Mouse (Mus musculus): ENCODE data around the gene Gm43738. TPM values are rescaled to one million over a fixed set of nuclear protein-coding genes. Genes with fewer than 3 reads are reported as not detected.

The Gm43738 gene
- polyA plus RNA-seq (2015; fragmentation: Nextera tagmentation; extraction: Ambion mirVana), result not detected in 2 replicates

DNA sequence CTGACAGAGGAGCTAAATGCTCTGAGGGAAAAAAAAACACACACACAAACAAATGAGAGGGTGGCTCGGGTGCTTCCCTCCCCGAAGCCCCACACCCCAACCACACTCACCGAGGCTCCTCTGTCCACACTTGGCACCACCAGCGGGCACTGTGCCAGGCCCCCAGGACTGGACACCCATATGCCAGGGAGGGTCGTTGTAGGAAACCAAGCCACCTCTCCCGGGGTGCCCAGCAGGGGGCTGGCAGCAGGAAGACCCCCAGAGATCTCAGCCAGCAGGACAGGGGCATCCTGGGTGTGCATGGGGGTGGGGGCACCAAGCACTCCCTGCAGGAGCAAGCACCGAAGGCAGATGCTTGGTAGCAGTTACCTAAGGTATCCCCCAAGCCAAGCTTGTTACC lies at the start of gene Gm43738:
Gene Gm43738, minus strand, starts transcription at position 289 of the 400 bp plus-strand sequence.
- WGBS, result 31% methylated on average over 7 of the region's 7 CpGs

DNA sequence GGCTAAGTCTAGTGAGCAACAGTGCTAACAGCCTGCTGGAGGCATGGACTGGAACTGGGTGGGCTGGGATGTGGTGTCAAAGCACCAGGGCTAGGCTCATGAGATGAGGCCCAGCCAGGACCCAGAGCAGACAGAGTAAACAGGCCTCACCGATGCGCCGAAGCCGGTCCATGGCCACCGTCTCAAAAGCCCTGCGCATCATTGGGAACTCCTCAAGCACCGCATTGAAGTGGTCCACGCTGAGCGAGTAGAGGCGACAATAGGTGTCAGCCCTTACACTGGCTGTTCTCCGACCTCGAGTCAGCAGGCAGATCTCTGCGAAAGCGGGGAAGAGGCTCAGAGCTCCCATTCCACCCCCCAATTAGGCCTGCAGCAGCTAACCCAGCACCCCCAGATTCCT lies 47.7 kb upstream of the Gm43738 start:
- Histone ChIP-seq H3K4me1 (ENCODE audit: insufficient read depth, low read length) (peaks cover 9% of the 10 kb centered on the region), H3K9me3 (ENCODE audit: low read length) (no peaks in the 10 kb centered on the region), H3K9ac (replicated peaks; ENCODE audit: low read length) (no peak overlapping the region), H3K4me2 (replicated peaks; ENCODE audit: low read depth, low read length) (0 out of 2 replicates have a peak overlapping the region, but pooled peaks have one; percentile 69), H3K36me3 (ENCODE audit: insufficient read depth, low read length) (no peaks in the 10 kb centered on the region), H3K4me3 (ENCODE audit: low read length) (no peak overlapping the region), H3K27me3 (ENCODE audit: insufficient read depth, low read length) (peaks cover 8% of the 10 kb centered on the region; the same call in 1 of the 2 replicates), H3K27ac (ENCODE audit: low read length) (no peak overlapping the region)
- 72% methylated on average over 14 of the region's 14 CpGs for WGBS
- no peak for ATAC-seq (ENCODE audit: low FRiP score, low TSS enrichment)

More for the DNA sequence above, at the start of gene Gm43738:
- Histone ChIP-seq H3K4me3 (ENCODE audit: low read length) (peak within 1 kb of the TSS; percentile 63), H3K9ac (replicated peaks; ENCODE audit: low read length) (peak within 1 kb of the TSS; percentile 70), H3K4me2 (replicated peaks; ENCODE audit: low read depth, low read length) (peak within 1 kb of the TSS; percentile 76), H3K4me1 (ENCODE audit: insufficient read depth, low read length) (peaks cover 25% of the 10 kb centered on the region), H3K27me3 (ENCODE audit: insufficient read depth, low read length) (no peaks in the 10 kb centered on the region), H3K9me3 (ENCODE audit: low read length) (no peaks in the 10 kb centered on the region), H3K27ac (ENCODE audit: low read length) (peak within 1 kb of the TSS; percentile 21), H3K36me3 (ENCODE audit: insufficient read depth, low read length) (peaks cover 28% of the 10 kb centered on the region)
- ATAC-seq (ENCODE audit: low FRiP score, low TSS enrichment), result no peak

- Histone ChIP-seq H3K4me2 (replicated peaks; ENCODE audit: low read depth, low read length) (peak overlapping the region; percentile 69), H3K9me3 (ENCODE audit: low read length) (no peaks in the 10 kb centered on the region), H3K27ac (ENCODE audit: low read length) (no peak overlapping the region), H3K9ac (replicated peaks; ENCODE audit: low read length) (peak overlapping the region; percentile 48), H3K4me1 (ENCODE audit: insufficient read depth, low read length) (peaks cover 9% of the 10 kb centered on the region), H3K36me3 (ENCODE audit: insufficient read depth, low read length) (no peaks in the 10 kb centered on the region), H3K27me3 (ENCODE audit: insufficient read depth, low read length) (peaks cover 8% of the 10 kb centered on the region; the same call in 1 of the 2 replicates), H3K4me3 (ENCODE audit: low read length) (peak overlapping the region; percentile 41)
- 3% methylated on average over 15 of the region's 15 CpGs for WGBS
- no peak; the same call in 1 of the 2 replicates for ATAC-seq (ENCODE audit: low FRiP score, low TSS enrichment)
Measured at GRCm38 (mm10) chr3:89147979-89148311, 47.0 kb upstream of the Gm43738 start.

DNA sequence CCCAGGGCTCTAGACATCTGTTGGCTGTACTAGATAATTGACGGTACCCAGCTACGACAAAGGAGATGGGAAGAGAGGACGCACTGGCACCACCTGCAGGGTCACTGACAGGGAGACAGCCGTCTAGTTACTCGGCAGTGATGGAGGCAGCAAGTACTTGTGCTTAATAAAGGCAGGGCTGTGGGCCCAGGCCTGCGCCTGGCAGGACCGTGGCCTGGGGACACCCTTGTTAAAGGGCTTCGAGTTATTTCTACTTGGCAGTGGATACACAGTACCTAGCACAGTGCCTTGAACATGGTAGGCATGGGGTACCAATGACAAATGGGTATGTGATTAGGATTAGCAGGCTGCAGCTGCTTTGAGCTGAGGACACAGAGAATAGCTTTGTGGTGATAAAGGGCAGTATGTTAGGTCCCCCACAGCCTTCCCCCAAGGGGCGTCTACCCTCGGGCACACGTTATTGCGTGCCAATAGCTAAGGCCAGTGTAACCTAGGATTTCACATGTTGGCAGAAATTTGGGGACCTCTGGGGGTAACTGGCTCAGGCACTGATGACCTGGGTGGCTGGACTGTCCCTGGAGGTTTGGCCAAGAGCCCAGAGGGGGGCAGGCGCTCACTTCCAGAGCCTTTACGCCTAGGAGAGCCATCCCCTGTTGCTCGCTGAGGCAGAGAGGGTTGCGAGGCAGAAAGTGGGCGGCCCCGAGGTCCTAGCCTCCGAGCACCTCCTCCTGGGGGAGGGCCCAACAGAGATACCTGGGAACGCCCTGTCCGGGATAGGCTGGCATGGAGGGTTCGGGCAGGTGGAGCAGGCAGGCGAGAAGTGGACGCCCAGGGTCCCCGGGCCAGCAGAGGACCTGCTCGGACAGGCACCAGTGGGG lies 46.4 kb upstream of the Gm43738 start:
- H3K27me3 ChIP-seq (ENCODE audit: insufficient read depth, low read length), result peaks cover 8% of the 10 kb centered on the region; the same call in 1 of the 2 replicates
- ATAC-seq (ENCODE audit: low FRiP score, low TSS enrichment), result peak; percentile 89
- 22% methylated on average over 26 of the region's 26 CpGs for WGBS
- peak overlapping the region; percentile 41 for H3K4me3 ChIP-seq (ENCODE audit: low read length)
- H3K36me3 ChIP-seq (ENCODE audit: insufficient read depth, low read length), result no peaks in the 10 kb centered on the region
- no peaks in the 10 kb centered on the region for H3K9me3 ChIP-seq (ENCODE audit: low read length)
- H3K9ac ChIP-seq (replicated peaks; ENCODE audit: low read length), result peak overlapping the region; percentile 48
- H3K4me1 ChIP-seq (ENCODE audit: insufficient read depth, low read length), result peaks cover 9% of the 10 kb centered on the region
- H3K27ac ChIP-seq (ENCODE audit: low read length), result no peak overlapping the region
- H3K4me2 ChIP-seq (replicated peaks; ENCODE audit: low read depth, low read length), result peak overlapping the region; percentile 69

GRCm38 (mm10) chr3:89145566-89145965 lies 44.7 kb upstream of the Gm43738 start:
- 47% methylated on average over 8 of the region's 8 CpGs for WGBS
- Histone ChIP-seq H3K4me2 (replicated peaks; ENCODE audit: low read depth, low read length) (no peak overlapping the region), H3K36me3 (ENCODE audit: insufficient read depth, low read length) (no peaks in the 10 kb centered on the region), H3K9me3 (ENCODE audit: low read length) (no peaks in the 10 kb centered on the region), H3K27me3 (ENCODE audit: insufficient read depth, low read length) (peaks cover 8% of the 10 kb centered on the region; the same call in 1 of the 2 replicates), H3K27ac (ENCODE audit: low read length) (no peak overlapping the region), H3K4me3 (ENCODE audit: low read length) (no peak overlapping the region), H3K4me1 (ENCODE audit: insufficient read depth, low read length) (peaks cover 9% of the 10 kb centered on the region), H3K9ac (replicated peaks; ENCODE audit: low read length) (no peak overlapping the region)
- no peak for ATAC-seq (ENCODE audit: low FRiP score, low TSS enrichment)

GRCm38 (mm10) chr3:89144821-89145220 lies 43.9 kb upstream of the Gm43738 start:
- WGBS, result 71% methylated on average over 10 of the region's 10 CpGs
- no peak overlapping the region for H3K9ac ChIP-seq (replicated peaks; ENCODE audit: low read length)
- H3K27ac ChIP-seq (ENCODE audit: low read length), result no peak overlapping the region
- H3K36me3 ChIP-seq (ENCODE audit: insufficient read depth, low read length), result no peaks in the 10 kb centered on the region
- ATAC-seq (ENCODE audit: low FRiP score, low TSS enrichment), result no peak
- H3K27me3 ChIP-seq (ENCODE audit: insufficient read depth, low read length), result peaks cover 8% of the 10 kb centered on the region; the same call in 1 of the 2 replicates
- H3K4me3 ChIP-seq (ENCODE audit: low read length), result no peak overlapping the region
- H3K4me2 ChIP-seq (replicated peaks; ENCODE audit: low read depth, low read length), result no peak overlapping the region
- peaks cover 9% of the 10 kb centered on the region for H3K4me1 ChIP-seq (ENCODE audit: insufficient read depth, low read length)
- no peaks in the 10 kb centered on the region for H3K9me3 ChIP-seq (ENCODE audit: low read length)

DNA sequence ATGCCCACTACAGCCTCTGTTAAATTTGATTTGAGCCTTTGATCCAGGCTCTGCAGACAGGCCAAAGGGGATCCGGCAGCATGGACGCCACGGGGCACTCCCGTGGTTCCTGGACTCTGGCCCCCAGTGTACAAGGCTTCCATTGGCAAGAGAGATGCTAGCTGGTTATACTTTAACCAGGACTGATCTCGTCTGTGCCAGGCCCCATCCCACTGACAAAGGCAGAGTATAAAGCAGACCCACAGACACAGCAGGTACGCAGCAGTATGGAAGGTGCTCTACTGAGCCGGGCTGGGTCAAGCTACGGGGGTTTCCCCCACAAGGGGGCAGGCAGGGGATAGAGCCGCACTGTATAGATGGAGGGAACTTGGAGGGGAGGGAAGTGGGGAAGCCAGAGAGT lies 35.5 kb upstream of the Gm43738 start:
- 0 out of 2 replicates have a peak overlapping the region, but pooled peaks have one; percentile 5 for H3K4me2 ChIP-seq (replicated peaks; ENCODE audit: low read depth, low read length)
- 0 out of 2 replicates have a peak overlapping the region, but pooled peaks have one; percentile 20 for H3K27ac ChIP-seq (ENCODE audit: low read length)
- peak; percentile 95 for ATAC-seq (ENCODE audit: low FRiP score, low TSS enrichment)
- H3K4me1 ChIP-seq (ENCODE audit: insufficient read depth, low read length), result peaks cover 5% of the 10 kb centered on the region; the same call in 1 of the 2 replicates
- H3K27me3 ChIP-seq (ENCODE audit: insufficient read depth, low read length), result no peaks in the 10 kb centered on the region
- no peaks in the 10 kb centered on the region for H3K9me3 ChIP-seq (ENCODE audit: low read length)
- H3K9ac ChIP-seq (replicated peaks; ENCODE audit: low read length), result no peak overlapping the region; the same call in 1 of the 2 replicates
- no peaks in the 10 kb centered on the region for H3K36me3 ChIP-seq (ENCODE audit: insufficient read depth, low read length)
- no peak overlapping the region for H3K4me3 ChIP-seq (ENCODE audit: low read length)
- 32% methylated on average over 9 of the region's 9 CpGs for WGBS

DNA sequence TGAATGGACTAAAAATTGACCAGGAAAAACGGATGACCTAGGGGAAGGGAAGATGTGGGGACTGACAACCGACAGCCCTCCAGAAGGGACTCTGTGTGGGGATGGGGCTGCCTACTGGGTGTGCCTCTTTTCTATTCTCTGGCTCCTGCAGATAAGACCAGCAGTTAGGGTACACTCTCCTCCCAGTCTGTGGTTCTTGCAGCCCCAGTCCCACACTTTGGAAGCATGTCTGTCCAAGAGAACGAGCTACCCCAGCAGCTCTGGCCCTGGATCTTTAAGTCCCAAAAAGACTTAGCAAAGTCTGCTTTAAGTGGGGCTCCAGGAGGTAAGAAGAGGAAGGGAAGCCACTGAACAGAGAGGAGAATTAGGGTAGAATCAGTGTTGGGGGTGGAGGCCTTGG lies 35.1 kb upstream of the Gm43738 start, which contains the start of gene Pklr:
Gene Pklr, plus strand, starts transcription at position 185 of the 400 bp plus-strand sequence.
- 0 out of 2 replicates have a peak within 1 kb of the TSS, but pooled peaks have one; percentile 20 for H3K27ac ChIP-seq (ENCODE audit: low read length)
- no peak within 1 kb of the TSS; the same call in 1 of the 2 replicates for H3K9ac ChIP-seq (replicated peaks; ENCODE audit: low read length)
- ATAC-seq (ENCODE audit: low FRiP score, low TSS enrichment), result no peak
- 57% methylated on average over 3 of the region's 3 CpGs for WGBS
- peaks cover 5% of the 10 kb centered on the region; the same call in 1 of the 2 replicates for H3K4me1 ChIP-seq (ENCODE audit: insufficient read depth, low read length)
- H3K36me3 ChIP-seq (ENCODE audit: insufficient read depth, low read length), result no peaks in the 10 kb centered on the region
- no peak within 1 kb of the TSS for H3K4me3 ChIP-seq (ENCODE audit: low read length)
- H3K4me2 ChIP-seq (replicated peaks; ENCODE audit: low read depth, low read length), result 0 out of 2 replicates have a peak within 1 kb of the TSS, but pooled peaks have one; percentile 5
- no peaks in the 10 kb centered on the region for H3K9me3 ChIP-seq (ENCODE audit: low read length)
- H3K27me3 ChIP-seq (ENCODE audit: insufficient read depth, low read length), result no peaks in the 10 kb centered on the region

GRCm38 (mm10) chr3:89133752-89134151 lies 32.9 kb upstream of the Gm43738 start:
- no peak overlapping the region for H3K27ac ChIP-seq (ENCODE audit: low read length)
- peaks cover 5% of the 10 kb centered on the region; the same call in 1 of the 2 replicates for H3K4me1 ChIP-seq (ENCODE audit: insufficient read depth, low read length)
- ATAC-seq (ENCODE audit: low FRiP score, low TSS enrichment), result no peak
- no peaks in the 10 kb centered on the region for H3K36me3 ChIP-seq (ENCODE audit: insufficient read depth, low read length)
- no peak overlapping the region for H3K4me3 ChIP-seq (ENCODE audit: low read length)
- no peaks in the 10 kb centered on the region for H3K27me3 ChIP-seq (ENCODE audit: insufficient read depth, low read length)
- H3K9me3 ChIP-seq (ENCODE audit: low read length), result no peaks in the 10 kb centered on the region
- no peak overlapping the region for H3K9ac ChIP-seq (replicated peaks; ENCODE audit: low read length)
- 84% methylated on average over 1 of the region's 1 CpGs for WGBS
- H3K4me2 ChIP-seq (replicated peaks; ENCODE audit: low read depth, low read length), result no peak overlapping the region

Measured in kidney, embryonic 16.5 days (tissue).